Mouse (Mus musculus) monocyte, adult 5-6 weeks (primary cell): ENCODE measurements around the gene Abcg4. TPM values are rescaled to one million over a fixed set of nuclear protein-coding genes. Genes with fewer than 3 reads are reported as not detected.
A peak's percentile ranks its signal among the peaks of the same experiment; 100 is the strongest.
"Not testable (repeated sequence)": the region's sequence is repeated elsewhere in the genome, so short reads cannot be mapped to it uniquely, and the experiment has no call there.

ENCODE experiments used
- ATAC-seq: fragments of 153-309, 156-312 bp; replicated peaks from 2 replicates; pipeline ENCODE4 v1.8.0; 2017; ENCODE audit warnings: mild to moderate bottlenecking; ENCODE audit not compliant: low TSS enrichment, insufficient number of reproducible peaks, severe bottlenecking, poor library complexity, low FRiP score
- total RNA-seq: library from RNA; stranded (forward); fragments of 200-1000, 200-491, 200-594 nt; gene quantifications from 3 replicates; pipeline ENCODE4 v1.2.3, GENCODE M21; 2017

Abcg4 gene
- total RNA-seq: not detected in 3 replicates

GRCm38 (mm10) chr9:44288076-44288958 is at the start of gene Abcg4:
Gene Abcg4, minus strand, starts transcription at chr9:44288615.
- no peak for ATAC-seq

GRCm38 (mm10) chr9:44337436-44338169 is 49.2 kb upstream of the Abcg4 start:
- ATAC-seq: no peak

GRCm38 (mm10) chr9:44336964-44337363 is 48.5 kb upstream of the Abcg4 start:
- ATAC-seq: no peak

GRCm38 (mm10) chr9:44336513-44336912 is 48.1 kb upstream of the Abcg4 start:
- ATAC-seq: not testable (repeated sequence)

- ATAC-seq: no peak
These were observed 47.6 kb upstream of the Abcg4 start for GRCm38 (mm10) chr9:44336093-44336406.

GRCm38 (mm10) chr9:44335331-44336092 is 47.1 kb upstream of the Abcg4 start:
- no peak for ATAC-seq

GRCm38 (mm10) chr9:44334396-44335330 is 46.2 kb upstream of the Abcg4 start, which contains the start of gene H2afx:
Gene H2afx, plus strand, starts transcription at chr9:44334694.
- peak; percentile 97 for ATAC-seq

- no peak for ATAC-seq
These were observed 44.7 kb upstream of the Abcg4 start for GRCm38 (mm10) chr9:44332918-44333638.

- ATAC-seq: no peak
These were observed 42.3 kb upstream of the Abcg4 start for GRCm38 (mm10) chr9:44330736-44331135.

GRCm38 (mm10) chr9:44327926-44328325 is 39.5 kb upstream of the Abcg4 start:
- ATAC-seq: no peak

GRCm38 (mm10) chr9:44327064-44327711 is 38.8 kb upstream of the Abcg4 start:
- ATAC-seq: no peak

GRCm38 (mm10) chr9:44326371-44327063 is 38.1 kb upstream of the Abcg4 start:
- peak; percentile 94 for ATAC-seq

GRCm38 (mm10) chr9:44325768-44326370 is 37.5 kb upstream of the Abcg4 start, which contains the start of gene Dpagt1:
Gene Dpagt1, plus strand, starts transcription at chr9:44326019.
- no peak for ATAC-seq

GRCm38 (mm10) chr9:44325032-44325767 is 36.8 kb upstream of the Abcg4 start:
- ATAC-seq: not testable (repeated sequence)

GRCm38 (mm10) chr9:44324147-44324546 is 35.7 kb upstream of the Abcg4 start:
- no peak for ATAC-seq
